Mouse (Mus musculus) bone marrow macrophage, adult 2 months (primary cell): ENCODE measurements around the gene Crim1.

Source experiments
- CTCF ChIP-seq: IDR thresholded peaks from 2 replicates; pipeline ENCODE4 v1.5.1; 2012; ENCODE audit warnings: low read depth, mild to moderate bottlenecking, low read length, moderate library complexity
- POLR2A ChIP-seq: IDR thresholded peaks from 2 replicates; pipeline ENCODE4 v1.6.1; 2012; ENCODE audit warnings: mild to moderate bottlenecking, low read depth, low read length, borderline replicate concordance

DNA sequence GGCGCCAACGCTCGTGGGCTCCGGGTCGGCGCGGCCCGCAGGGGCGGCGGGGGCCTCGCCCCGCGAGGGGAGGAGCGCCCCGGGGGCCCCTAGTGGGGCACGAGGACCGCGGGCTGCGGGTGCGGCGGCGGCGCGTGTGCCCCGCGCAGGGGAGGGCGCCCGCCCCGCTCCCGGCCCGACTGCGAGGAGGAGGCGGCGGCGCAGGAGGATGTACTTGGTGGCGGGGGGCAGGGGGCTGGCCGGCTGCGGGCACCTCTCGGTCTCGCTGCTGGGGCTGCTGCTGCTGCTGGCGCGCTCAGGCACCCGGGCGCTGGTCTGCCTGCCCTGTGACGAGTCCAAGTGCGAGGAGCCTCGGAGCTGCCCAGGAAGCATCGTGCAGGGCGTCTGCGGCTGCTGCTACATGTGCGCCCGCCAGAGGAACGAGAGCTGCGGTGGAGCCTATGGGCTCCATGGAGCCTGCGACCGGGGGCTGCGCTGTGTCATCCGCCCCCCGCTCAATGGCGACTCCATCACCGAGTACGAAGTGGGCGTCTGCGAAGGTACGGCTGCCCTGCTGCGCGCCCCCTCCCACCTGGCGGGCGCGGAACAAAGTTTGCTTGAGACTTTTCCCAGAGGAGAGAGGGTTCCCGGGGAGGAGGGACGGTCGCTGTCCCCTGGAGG is 643 bp downstream of the Crim1 start:
- TF ChIP-seq CTCF (no peak), POLR2A (no peak)
